Mouse (Mus musculus) olfactory bulb, adult 2 months (tissue): ENCODE data around the gene Fgf22.

ENCODE experiments used
- CTCF ChIP-seq: fragments of 200-500 bp; IDR thresholded peaks from 2 replicates; pipeline ENCODE4 v1.5.1; 2012; ENCODE audit warnings: low read depth, mild to moderate bottlenecking, low read length, moderate library complexity; ENCODE audit not compliant: insufficient read depth
- POLR2A ChIP-seq: fragments of 200-500 bp; IDR thresholded peaks from 2 replicates; pipeline ENCODE4 v1.6.1; 2012; ENCODE audit warnings: mild to moderate bottlenecking, low read depth, low read length, moderate library complexity; ENCODE audit not compliant: insufficient read depth

GRCm38 (mm10) chr10:79760603-79761143, 5.8 kb downstream of the Fgf22 start:
- TF ChIP-seq POLR2A = no peak
- TF ChIP-seq CTCF = no peak
